Mouse (Mus musculus): ENCODE measurements at regions not wholly inside any gene's neighbourhood (a gene's known extent, or its start where the extent isn't known, plus 50 kb on each side); places are given as distances from the start of the nearest gene placed in this dataset.

GRCm38 (mm10) chr5:97625200-97625599, 168.4 kb upstream of the Gk2 start:
- TF ChIP-seq CTCF (IDR thresholded peaks at IDR 0.05 in 2 of 3, conservative IDR thresholded peaks at IDR 0.05 in 1 of 3; ENCODE audit: control insufficient read depth in 1 of 3, insufficient read depth in 1 of 3, low read depth in 2 of 3, low read length in 3 of 3, poor library complexity in 1 of 3, severe bottlenecking in 1 of 3) (no peak), MYC (IDR thresholded peaks at IDR 0.05; ENCODE audit: low read depth, low read length) (no peak)

Data from MEL (cell line).